Mouse (Mus musculus): ENCODE measurements around the gene Gm28230.

The Gm28230 gene

DNA sequence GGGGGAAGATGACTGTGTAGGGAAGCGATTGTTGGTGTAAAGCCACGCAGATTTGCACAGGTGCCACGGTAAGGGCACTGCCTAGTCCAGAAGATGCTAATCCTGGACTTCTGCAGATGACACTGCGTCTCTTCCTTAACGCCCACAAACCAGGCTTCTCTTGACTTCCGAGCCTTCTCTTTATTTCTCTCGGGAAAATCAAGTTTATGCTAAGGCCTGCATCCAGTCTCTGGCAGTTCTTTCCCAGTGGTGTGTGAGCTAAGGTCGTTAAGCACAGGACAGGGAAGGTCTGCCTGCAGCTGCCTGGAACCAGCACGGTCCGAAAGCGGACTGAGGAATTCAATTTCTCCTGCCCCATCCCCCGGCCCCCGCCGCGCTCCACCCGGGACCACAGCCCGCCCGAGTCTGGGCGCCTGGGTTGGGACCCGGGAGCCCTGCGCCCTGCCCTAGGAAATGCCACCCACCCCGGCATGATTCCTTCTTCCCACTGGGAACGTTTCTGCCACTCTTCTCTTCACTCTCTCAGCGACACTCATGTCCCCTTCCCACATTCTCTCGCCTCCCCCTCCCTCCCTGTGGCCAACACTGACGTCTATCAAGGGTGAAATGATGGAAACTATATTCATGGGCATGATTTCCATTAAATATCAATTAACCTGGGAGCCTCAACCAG is 22.7 kb upstream of the Gm28230 start:
- DNase-seq (ENCODE audit: low spot score in 2 of 2) = no peak

- no peak for DNase-seq (ENCODE audit: low spot score in 2 of 2)
Observed at GRCm38 (mm10) chr2:74704393-74704998, 22.0 kb upstream of the Gm28230 start, which contains the start of gene Hoxd8. Gene Hoxd8, plus strand, starts transcription at chr2:74704615.

- DNase-seq (ENCODE audit: low spot score in 2 of 2) = no peak
Observed at GRCm38 (mm10) chr2:74704999-74705466, 21.5 kb upstream of the Gm28230 start.

DNA sequence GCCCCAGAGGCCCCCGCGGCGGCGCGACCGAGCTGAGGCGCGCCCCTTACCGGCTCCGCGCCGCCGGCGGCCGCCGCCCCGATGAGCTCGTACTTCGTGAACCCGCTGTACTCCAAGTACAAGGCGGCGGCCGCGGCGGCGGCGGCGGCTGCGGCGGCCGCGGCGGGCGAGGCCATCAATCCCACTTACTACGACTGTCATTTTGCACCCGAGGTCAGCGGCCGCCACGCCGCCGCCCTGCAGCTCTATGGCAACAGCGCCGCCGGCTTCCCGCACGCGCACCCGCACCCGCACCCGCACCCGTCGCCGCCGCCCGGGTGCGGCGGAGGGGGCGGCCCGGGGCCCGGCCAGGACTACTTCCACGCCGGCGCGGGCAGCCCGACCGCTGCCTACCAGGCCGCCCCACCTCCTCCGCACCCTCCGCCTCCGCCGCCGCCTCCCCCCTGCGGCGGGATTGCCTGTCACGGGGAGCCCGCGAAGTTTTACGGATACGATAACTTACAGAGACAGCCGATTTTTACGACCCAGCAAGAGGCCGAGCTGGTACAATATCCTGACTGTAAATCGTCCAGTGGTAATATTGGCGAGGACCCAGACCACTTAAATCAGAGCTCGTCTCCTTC is 20.9 kb upstream of the Gm28230 start:
- no peak for DNase-seq (ENCODE audit: low spot score in 2 of 2)

DNA sequence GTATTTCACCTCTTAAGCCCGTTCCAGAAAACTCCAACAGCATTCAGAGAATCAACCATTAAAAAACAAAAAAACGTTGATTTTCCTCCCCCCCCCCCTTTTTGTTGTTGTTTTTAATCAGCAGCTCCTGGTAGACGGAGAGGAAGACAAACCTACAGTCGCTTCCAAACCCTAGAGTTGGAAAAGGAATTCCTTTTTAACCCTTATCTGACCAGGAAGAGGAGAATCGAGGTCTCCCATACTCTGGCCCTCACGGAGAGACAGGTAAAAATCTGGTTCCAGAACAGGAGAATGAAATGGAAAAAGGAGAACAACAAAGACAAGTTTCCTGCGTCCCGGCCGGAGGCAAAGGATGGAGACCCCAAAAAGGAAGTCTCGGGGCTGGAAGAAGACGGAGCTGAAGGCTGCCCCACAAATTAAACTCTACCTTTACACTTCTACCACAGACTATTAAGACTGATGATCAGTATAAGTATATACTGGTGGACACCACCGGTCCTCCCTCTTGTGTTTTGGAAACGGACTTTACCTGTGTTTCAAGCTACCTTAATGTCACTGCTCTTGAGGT is 20.1 kb upstream of the Gm28230 start:
- DNase-seq (ENCODE audit: low spot score in 2 of 2) = no peak

- DNase-seq (ENCODE audit: low spot score in 2 of 2) = no peak
Observed at GRCm38 (mm10) chr2:74707599-74707998, 18.9 kb upstream of the Gm28230 start.

- no peak for DNase-seq (ENCODE audit: low spot score in 2 of 2)
Observed at GRCm38 (mm10) chr2:74708676-74709075, 17.9 kb upstream of the Gm28230 start.

GRCm38 (mm10) chr2:74709465-74710419 is 16.8 kb upstream of the Gm28230 start:
- DNase-seq (ENCODE audit: low spot score in 2 of 2) = no peak

- DNase-seq (ENCODE audit: low spot score in 2 of 2) = no peak
Observed at GRCm38 (mm10) chr2:74710929-74711543, 15.5 kb upstream of the Gm28230 start.

DNA sequence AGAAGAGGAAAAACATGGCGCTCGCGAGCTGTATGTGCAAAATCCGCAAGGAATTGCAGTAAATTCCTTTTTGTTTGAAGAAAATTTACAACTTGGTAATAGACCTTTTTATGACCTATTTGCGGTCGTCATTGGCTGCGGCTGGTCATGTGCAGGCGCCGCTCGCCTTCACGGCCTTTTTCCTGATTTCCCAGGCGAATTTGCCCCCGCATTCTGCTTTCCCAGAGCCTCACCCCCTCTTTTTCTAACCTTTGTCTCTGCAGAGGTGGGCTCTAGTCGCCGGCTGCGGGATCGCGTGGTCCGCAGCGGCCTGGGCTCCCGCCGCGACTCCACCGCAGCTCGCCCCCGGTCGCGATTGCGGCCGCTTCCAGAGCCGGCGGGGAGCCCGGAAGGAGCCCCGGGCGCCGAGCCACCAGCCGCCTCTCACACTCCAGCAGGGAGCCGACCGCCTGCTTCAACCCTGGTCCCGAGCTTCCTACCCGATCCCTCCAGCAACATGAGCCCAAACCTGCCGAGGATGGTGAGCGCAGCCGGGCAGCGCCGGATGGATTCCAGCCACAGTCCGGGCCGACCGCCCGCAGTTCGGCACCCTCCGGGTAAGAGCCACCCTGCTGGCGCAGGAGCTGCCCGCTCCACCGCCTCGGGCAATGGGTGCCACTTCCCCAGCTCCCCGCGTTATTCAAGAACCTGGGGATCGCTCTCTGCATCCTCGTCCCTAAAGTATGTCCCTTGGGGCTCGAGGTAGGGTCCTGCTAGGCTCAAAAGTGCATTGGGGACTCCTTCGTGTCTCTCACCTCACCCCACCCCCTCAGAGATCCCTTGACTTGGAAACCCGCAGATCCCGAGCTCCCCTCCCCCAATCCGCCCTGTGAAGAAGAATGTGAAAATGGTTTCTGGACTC is 14.6 kb upstream of the Gm28230 start, which contains the start of the genes Hoxd3 and Hoxd4:
Hoxd3 (plus strand) TSS at position 207 of the 901 bp plus-strand sequence.
Hoxd4 (plus strand) TSS at position 209 of the 901 bp plus-strand sequence.
- DNase-seq (ENCODE audit: low spot score in 2 of 2) = no peak

- DNase-seq (ENCODE audit: low spot score in 2 of 2) = no peak
Observed at GRCm38 (mm10) chr2:74713239-74714150, 13.0 kb upstream of the Gm28230 start.

GRCm38 (mm10) chr2:74714156-74714789 is 12.3 kb upstream of the Gm28230 start:
- DNase-seq (ENCODE audit: low spot score in 2 of 2) = no peak

- no peak for DNase-seq (ENCODE audit: low spot score in 2 of 2)
Observed at GRCm38 (mm10) chr2:74714881-74715280, 11.6 kb upstream of the Gm28230 start.

- DNase-seq (ENCODE audit: low spot score in 2 of 2) = peak in 1 of 2 experiments; percentile 69
Observed at GRCm38 (mm10) chr2:74715504-74716241, 10.9 kb upstream of the Gm28230 start.

- DNase-seq (ENCODE audit: low spot score in 2 of 2) = no peak
Observed at GRCm38 (mm10) chr2:74720384-74720783, 6.1 kb upstream of the Gm28230 start.

DNA sequence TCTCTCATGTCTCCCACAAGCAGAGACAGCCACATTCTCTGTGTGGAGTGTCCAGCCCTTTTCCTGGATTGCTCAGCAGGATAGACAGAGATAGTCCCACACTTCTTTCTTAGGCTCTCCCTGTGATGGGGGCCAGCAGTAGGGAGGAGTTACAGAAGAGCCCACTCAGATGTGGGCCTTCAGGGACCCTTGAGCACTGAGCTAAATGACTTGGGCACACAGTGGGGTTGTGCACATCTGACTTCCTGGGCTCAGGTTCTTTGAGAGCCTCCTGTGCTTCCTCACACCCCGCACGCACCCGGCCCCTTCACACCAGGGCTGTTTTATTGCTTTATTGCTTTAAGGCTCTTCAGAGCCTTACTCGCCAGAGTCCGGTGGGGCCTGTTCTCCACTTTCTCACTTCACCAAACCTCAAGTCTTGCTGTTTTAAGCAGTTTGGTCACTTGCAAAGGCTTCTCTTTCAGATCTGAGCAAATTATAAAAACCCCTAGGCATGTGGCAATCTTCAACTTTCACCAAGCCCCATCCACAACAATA is 5.5 kb upstream of the Gm28230 start:
- no peak for DNase-seq (ENCODE audit: low spot score in 2 of 2)

GRCm38 (mm10) chr2:74721882-74722281 is 4.6 kb upstream of the Gm28230 start:
- no peak for DNase-seq (ENCODE audit: low spot score in 2 of 2)
